Mouse (Mus musculus): ENCODE measurements around the gene Esp38. TPM values are rescaled to one million over a fixed set of nuclear protein-coding genes. Genes with fewer than 3 reads are reported as not detected.
"Not testable (repeated sequence)": the region's sequence is repeated elsewhere in the genome, so short reads cannot be mapped to it uniquely, and the experiment has no call there.

Esp38 gene
- total RNA-seq (2014; rRNA removed) (not detected in 2 replicates), polyA plus RNA-seq (2015; fragmentation: Nextera tagmentation; extraction: Ambion mirVana) (not detected in 2 replicates)

GRCm38 (mm10) chr17:39950220-39950619, at the start of gene Esp38:
TSS of gene Esp38 (plus strand) at chr17:39950520.
- no peaks in the 10 kb centered on the region for H3K9me3 ChIP-seq (ENCODE audit: low read length)
- DNase-seq (no peak), ATAC-seq (no peak)
- H3K36me3 ChIP-seq (ENCODE audit: insufficient read depth), result no peaks in the 10 kb centered on the region
- H3K4me3 ChIP-seq (ENCODE audit: low read depth, low read length), result no peak within 1 kb of the TSS
- H3K9ac ChIP-seq, result no peak within 1 kb of the TSS
- 79% methylated on average over 3 of the region's 3 CpGs for WGBS
- H3K4me2 ChIP-seq (ENCODE audit: low read depth), result no peak within 1 kb of the TSS
- H3K27ac ChIP-seq (ENCODE audit: low read depth, low read length), result no peak within 1 kb of the TSS
- TF ChIP-seq CTCF (IDR thresholded peaks at IDR 0.05; ENCODE audit: low read depth), result no peak
- no peaks in the 10 kb centered on the region for H3K27me3 ChIP-seq (ENCODE audit: insufficient read depth, low read length)
- no peaks in the 10 kb centered on the region for H3K4me1 ChIP-seq (ENCODE audit: insufficient read depth)

GRCm38 (mm10) chr17:39902928-39903545, 47.3 kb upstream of the Esp38 start:
- not testable (repeated sequence) for H3K4me1 ChIP-seq (ENCODE audit: insufficient read depth); H3K27me3 ChIP-seq (ENCODE audit: insufficient read depth, low read length); H3K4me3 ChIP-seq (ENCODE audit: low read depth, low read length); H3K4me2 ChIP-seq (ENCODE audit: low read depth); H3K27ac ChIP-seq (ENCODE audit: low read depth, low read length); H3K9ac ChIP-seq; H3K9me3 ChIP-seq (ENCODE audit: low read length); DNase-seq; H3K36me3 ChIP-seq (ENCODE audit: insufficient read depth)
- WGBS, result 46% methylated on average over 8 of the region's 8 CpGs
- ATAC-seq, result peak; percentile 50; the same call in 1 of the 2 replicates

Other genes with a start within 250 kb of the Esp38 start
- not detected in 2 replicates for gene AC192777.2, start 144.9 kb downstream of the Esp38 start, total RNA-seq (2014; rRNA removed)
- gene AC192777.2, start 144.9 kb downstream of the Esp38 start, polyA plus RNA-seq (2015; fragmentation: Nextera tagmentation; extraction: Ambion mirVana), result not detected in 2 replicates